In the genomic region with DNA sequence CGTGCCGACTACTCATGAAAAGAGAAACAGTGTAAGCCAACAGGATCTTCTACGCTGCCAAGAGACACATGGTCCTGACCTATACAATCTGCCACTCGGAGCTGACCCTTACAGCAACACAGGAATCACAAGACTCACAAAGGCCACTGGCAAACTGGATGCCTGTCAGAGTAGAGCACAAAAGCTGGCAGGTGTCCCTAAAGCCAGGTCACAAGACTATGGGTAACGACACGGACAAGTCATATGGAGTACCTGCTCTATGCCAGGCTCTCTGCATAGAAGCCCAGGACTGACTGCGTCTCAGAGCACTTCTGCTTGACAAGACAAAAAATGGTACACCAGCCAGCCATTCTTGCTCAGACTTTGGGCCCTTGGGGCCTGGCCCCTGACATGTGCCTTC, we compare ENCODE assay signal across 22 mouse cellular contexts.
"Had no signal": no experiment of that assay in that cellular context is flagged by ENCODE, and none has a peak within 500 bp of the region (broad histone marks: within the 10 kb centered on the region; RNA-seq: fewer than 3 reads in every experiment).

No protein-coding gene starts in this region.

- H3K27me3 ChIP-seq: heart, embryonic 13.5 days; heart, embryonic 15.5 days; hindbrain, embryonic 13.5 days; hindbrain, embryonic 15.5 days; limb, embryonic 12.5 days; liver, embryonic 13.5 days; liver, embryonic 15.5 days had no signal

- H3K4me1 ChIP-seq: heart, embryonic 13.5 days; heart, embryonic 15.5 days; liver, embryonic 13.5 days; liver, embryonic 15.5 days had no signal

- DNase-seq: gastrocnemius, postnatal 14 days; gastrocnemius, postnatal 36 days; kidney, adult 11 months; kidney, postnatal 10 days; layer of hippocampus, adult 9-11 months; layer of hippocampus, postnatal 36 days; liver; liver, embryonic 13.5 days; liver, postnatal 0 days; lung, adult 2 months had no signal

- H3K27ac ChIP-seq: heart, adult 2 months; heart, embryonic 13.5 days; heart, embryonic 15.5 days; hindbrain, embryonic 13.5 days; hindbrain, embryonic 15.5 days; hindbrain, postnatal 0 days; left cerebral cortex, adult 2 months; limb, embryonic 10.5 days; limb, embryonic 12.5 days; liver, embryonic 13.5 days; liver, embryonic 15.5 days had no signal

- H3K4me3 ChIP-seq: heart, adult 2 months; heart, embryonic 13.5 days; heart, embryonic 15.5 days; hindbrain, embryonic 13.5 days; hindbrain, embryonic 15.5 days; left cerebral cortex, adult 2 months; limb, embryonic 10.5 days; limb, embryonic 12.5 days; liver, embryonic 13.5 days; liver, embryonic 15.5 days had no signal

- H3K9me3 ChIP-seq: heart, embryonic 13.5 days; heart, embryonic 15.5 days; hindbrain, embryonic 13.5 days; hindbrain, embryonic 15.5 days; limb, embryonic 10.5 days; limb, embryonic 12.5 days; liver, embryonic 13.5 days; liver, embryonic 15.5 days had no signal

- H3K4me2 ChIP-seq: heart, embryonic 13.5 days; heart, embryonic 15.5 days; hindbrain, embryonic 13.5 days; hindbrain, embryonic 15.5 days; limb, embryonic 12.5 days; liver, embryonic 11.5 days; liver, embryonic 13.5 days; liver, embryonic 15.5 days had no signal

- H3K9ac ChIP-seq: heart, embryonic 13.5 days; heart, embryonic 15.5 days; hindbrain, embryonic 13.5 days; hindbrain, embryonic 15.5 days; limb, embryonic 12.5 days; liver, embryonic 13.5 days; liver, embryonic 15.5 days; liver, postnatal 0 days had no signal

- ATAC-seq: hindbrain, postnatal 0 days; intestine, embryonic 16.5 days; liver, postnatal 0 days had no signal

- H3K36me3 ChIP-seq: heart, embryonic 15.5 days; hindbrain, embryonic 15.5 days had no signal
